Mouse (Mus musculus): Measurements from ENCODE around the gene Epha1. TPM values are rescaled to one million over a fixed set of nuclear protein-coding genes. Genes with fewer than 3 reads are reported as not detected.

The Epha1 gene
- 27.6 and 33.6 TPM in 2 replicates for polyA plus RNA-seq (2012; rRNA removed)

DNA sequence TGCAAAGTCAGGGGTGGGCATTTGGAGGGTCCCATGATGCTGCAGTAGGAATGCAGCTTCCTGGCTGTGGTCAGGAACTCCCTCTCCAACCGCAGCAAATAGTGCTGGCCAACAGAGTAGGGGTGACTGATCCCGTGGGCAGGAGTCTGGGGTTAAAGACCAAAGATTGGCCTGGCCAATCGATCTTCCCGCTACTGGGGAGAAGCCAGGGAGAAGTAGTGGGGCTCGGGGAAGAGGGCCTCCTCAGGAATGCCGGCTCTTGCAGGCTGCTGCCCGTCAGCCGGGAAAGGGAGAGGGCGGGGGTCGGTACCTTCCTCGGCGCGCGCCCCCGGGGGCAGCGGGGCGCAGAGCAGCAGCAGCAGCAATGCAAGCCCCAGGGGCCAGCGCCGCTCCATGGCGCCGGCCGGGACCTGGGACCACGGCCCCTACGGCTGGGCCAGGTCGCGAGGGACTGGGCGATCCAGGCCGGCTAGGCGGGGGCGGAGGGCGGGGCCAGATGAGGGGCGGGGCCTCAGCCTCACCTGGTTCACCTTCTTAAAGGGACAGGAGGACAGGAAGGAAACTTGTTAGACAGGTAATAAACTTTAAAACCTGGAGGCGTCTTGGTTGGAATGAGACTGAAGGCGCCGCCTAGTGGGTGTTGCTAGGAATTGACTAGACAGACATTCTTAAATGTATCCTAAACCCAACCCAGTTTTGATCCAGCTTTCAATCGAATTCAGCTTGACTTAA lies at the start of gene Epha1:
Gene Epha1, minus strand, starts transcription at position 453 of the 732 bp plus-strand sequence.
- no peak for DNase-seq (ENCODE audit: low spot score)

DNA sequence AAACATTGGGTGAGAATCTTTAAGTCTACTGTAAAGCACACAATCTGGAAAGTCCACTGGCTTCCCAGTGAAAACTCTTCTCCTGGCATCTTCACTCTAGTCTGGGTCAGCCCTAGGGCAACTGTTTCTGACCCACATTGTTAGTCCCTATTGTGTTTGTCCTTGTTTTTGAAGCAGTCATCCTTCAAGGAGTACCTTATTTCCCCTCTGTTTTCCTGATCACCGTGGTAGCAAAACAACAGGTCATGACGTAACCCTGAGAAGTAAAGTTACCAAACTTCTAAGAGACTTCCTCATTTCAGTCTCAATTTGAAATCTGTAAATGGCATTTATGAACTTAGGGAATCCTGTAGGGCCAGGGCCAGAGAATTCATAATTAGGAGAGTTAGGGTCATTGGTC lies 48.4 kb upstream of the Epha1 start:
- no peak for DNase-seq (ENCODE audit: low spot score)

DNA sequence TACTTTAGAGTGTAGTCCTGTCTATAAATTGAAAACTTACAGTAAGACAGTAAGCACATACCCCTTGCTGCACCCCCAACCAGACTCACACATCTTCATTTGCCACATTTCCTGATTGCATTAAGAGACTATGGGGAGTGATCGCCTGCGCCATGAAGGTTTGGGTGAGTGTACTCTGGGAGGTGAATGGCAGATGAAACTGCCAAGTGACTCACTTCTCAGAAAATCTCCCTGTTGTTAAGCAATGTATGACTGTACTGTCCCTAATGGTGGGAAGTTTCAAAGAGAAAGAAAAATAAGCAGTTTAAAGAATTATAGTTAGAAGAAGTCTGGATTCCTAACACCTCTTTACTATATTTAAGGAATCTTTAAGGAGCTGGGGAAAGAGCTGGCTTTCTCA lies 46.4 kb upstream of the Epha1 start:
- DNase-seq (ENCODE audit: low spot score), result no peak

DNA sequence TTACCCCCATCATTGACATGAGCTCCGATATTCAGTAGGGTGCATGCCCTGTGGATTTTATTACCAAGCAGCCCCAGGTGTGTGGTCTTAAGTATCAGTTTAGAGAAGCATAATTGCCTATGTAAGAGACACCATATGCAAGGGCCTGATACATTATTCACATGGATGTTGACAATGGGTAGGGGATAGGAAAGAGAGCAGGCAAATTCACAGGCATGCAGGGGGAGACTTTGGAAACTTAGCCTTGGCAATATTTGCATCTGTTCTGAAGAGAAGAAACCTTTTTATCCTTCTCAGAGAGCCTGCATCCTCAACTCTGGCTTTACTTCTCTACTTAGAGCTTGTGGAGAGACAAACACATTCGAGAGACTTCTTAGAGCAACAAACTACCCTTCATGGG lies 32.1 kb upstream of the Epha1 start, which contains the start of gene Tas2r135:
Gene Tas2r135, plus strand, starts transcription at position 301 of the 400 bp plus-strand sequence.
- no peak for DNase-seq (ENCODE audit: low spot score)

DNA sequence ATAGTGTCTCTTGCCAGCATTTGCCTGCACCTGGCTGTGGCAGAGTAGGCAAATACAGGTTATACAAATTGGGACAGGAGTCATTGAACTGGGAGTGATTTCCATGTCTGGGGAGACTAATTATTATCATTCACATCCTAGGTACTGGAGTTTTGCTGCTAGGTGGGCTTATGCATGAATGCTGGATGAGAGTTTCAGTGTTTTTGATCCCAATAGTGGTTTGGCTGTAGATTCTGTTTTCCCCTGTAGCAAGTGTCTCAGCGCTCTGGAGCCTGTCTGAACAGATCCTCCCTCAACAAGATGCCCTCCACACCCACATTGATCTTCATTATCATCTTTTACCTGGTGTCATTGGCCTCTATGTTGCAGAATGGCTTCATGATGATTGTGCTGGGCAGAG lies 26.9 kb upstream of the Epha1 start, which contains the start of gene Tas2r143:
Gene Tas2r143, plus strand, starts transcription at position 301 of the 400 bp plus-strand sequence.
- DNase-seq (ENCODE audit: low spot score), result no peak

DNA sequence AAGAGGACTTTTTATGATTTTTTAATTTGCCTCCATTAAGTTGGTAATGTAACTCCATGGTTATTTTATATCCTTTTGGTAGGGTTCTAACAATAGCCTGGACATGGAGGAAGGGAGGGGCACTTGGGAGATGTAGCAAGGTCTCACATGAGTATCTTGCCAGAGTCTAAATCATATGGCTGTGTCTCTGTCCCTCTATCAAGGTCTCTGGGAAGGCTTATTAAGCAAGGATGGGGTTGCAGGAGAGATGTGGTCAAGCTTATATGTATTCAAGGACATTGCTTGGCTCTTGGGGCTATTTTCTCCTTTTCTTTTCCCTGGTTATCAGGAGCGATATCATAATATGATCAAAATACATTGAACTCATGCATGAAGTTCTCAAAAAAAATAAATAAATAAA lies 25.9 kb upstream of the Epha1 start:
- DNase-seq (ENCODE audit: low spot score), result no peak

DNA sequence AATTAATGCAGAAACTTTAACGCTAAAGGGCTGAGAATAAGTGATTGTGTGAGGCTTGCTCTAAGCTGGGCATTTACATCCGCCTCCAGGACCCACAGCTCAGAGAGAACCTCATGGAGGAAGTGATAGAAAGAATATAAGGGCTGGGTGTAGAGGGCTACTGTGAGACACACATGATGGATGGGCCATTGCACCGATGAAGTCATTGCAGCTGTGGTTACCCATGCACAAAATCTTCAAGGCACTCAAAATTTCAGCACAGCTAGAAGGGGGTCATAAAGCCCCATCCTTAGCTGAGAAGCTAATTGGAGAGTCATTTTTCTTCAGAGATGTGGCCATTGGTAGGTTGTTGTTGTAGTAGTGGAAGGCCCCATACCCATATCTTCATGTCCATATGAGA lies 25.2 kb upstream of the Epha1 start:
- no peak for DNase-seq (ENCODE audit: low spot score)

DNA sequence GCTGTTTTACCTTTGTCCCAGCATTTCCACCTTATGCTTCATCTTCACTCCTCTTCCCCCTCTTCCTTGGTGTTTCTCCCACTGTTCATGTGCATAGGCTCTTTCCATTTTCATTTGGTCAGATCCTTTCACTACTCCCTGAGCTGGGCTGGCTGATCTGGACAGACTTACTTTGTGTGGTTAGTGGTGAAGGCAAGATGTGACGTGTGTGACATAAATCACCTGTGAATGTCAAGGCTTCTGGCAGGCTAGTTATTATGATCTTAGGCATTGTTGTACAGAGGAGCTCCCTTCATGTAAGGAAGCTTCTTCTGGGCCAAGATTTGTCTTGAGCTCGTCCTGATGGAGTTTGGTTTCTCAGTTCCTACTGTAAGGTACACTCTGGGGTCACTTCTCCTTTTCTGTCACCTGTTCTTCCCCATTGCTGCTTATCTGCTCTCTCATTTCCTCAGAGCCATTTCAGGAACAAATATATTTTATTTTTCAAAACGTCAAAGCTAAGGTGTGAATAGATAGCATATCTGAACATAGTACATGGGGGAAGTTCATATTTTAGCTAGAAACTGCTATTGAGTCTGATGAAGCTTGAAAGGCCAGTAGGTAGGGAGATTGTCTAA lies 24.1 kb upstream of the Epha1 start:
- no peak for DNase-seq (ENCODE audit: low spot score)

DNA sequence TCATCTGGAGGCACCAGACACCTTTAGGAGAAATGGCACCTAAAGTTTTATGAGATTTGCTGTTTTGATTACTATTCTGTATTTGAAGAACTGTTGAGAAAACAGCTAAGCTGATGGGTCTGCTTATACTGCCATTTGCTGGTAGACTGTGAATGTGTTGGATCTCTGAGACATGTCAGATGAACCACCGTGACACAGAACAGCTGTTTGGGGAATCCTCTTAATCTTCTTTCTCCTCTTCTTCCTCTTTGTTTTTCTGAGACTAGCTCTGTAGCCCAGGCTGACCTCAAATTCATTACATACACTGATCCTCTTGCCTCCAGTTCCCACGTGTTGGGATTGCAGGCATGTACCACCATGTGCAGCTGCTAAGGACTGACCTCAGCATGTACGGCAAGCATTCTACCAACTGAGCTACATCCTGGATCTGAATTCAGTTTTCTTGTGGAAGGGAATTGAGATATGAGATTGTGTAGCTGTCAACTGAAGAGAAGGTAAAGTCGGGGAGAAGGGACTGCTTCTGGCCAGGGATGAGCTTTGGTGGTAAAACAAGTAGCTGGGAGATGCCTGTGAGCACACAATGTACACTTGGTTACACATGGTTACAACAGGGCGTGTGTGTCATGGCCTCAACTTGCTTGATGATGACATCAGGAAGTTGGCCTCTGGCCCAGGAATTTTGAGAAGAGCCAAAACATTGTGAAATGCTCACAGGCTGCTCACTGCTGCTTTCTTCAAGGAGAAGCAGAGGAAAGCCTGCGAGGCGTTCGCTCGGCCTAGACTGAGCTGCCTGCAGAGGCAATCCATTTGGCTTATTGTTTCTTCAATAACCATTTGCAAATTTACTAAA lies 23.1 kb upstream of the Epha1 start:
- DNase-seq (ENCODE audit: low spot score), result peak; percentile 56

DNA sequence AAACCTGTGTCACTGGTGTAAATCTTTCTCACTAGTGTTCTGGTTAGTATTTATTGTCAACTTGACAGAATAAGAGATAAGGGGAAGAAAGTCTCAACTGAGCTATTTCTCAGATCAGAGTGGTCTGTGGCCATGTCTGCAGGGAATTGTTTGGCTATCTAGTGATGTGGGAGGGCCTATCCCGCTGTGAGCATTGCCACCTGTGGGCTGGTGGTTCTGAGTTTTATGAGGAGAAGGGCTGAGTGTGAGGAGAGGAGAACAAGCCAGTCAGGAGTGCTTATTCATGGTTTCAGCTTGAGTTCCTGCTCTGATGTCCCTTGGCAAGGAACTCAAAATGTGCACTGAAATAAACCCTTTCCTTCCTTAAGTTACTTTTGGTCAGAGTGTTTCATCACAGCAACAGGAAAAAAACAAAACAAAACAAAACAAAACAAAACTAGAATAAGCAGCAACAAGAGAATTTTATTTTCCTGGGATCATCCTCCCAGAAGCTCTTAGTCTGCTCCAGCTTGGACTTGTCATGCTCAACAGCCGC lies 18.8 kb upstream of the Epha1 start:
- DNase-seq (ENCODE audit: low spot score), result no peak

DNA sequence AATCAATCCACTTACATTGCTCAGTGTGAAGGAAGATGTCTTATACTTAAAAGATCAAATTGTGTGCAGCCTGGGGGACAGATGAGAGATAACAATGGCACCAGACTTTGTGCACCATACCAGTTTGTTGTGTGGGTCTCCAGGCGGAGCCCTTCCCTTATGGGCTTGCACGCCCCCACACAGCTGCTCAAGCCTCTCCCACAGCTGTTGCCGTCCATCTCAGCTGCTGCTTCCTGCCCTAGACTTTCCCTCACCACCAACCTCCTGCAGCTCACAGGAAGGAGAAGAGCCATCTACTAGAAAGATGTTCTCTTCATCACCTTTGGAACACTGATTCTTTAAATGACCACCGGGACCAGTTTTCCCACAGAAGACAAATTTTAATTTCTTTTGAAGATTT lies 12.6 kb upstream of the Epha1 start:
- DNase-seq (ENCODE audit: low spot score), result no peak

DNA sequence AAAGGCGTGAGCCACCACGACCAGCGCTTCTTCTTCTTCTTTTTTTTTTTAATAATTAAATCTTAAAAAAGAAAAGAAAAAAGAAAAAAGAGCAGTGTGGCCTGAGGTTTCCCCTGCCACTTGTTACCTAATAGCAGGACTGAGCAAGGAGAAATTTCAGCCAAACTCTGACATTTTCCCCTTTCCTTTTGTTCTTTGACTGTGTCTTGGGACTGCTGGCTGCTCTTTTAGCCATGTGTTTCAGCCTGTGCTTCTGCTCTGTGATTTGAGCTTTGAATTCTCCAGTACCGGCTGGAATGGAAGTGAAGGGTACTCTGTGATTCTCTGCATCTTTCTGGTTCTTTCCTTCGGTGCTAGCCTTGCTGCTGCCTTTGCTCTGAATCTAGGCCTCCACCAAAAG lies 10.3 kb upstream of the Epha1 start:
- DNase-seq (ENCODE audit: low spot score), result no peak

DNA sequence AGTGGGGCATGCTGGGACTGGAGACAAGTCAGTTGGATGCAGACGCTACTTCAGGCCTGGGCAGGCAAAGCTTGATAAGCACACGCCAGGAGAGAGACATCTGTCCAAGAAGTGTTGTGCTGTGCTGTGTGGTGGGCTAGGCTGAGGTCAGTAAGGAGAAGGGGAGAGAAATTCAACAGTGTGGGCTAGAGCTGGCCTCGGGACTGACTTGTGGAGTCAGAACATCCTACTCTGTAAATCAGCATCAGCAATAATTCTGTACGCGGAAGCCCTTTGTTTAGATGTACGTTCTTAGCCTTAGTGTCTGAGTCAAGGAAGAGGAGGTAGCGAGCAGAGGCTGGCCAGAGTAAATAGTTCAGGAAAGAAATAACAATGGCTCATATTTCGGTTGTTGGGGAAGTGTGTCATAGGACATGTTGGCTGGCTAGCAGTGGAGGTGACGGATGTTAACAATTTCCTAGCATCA lies 8.9 kb upstream of the Epha1 start:
- DNase-seq (ENCODE audit: low spot score), result no peak

DNA sequence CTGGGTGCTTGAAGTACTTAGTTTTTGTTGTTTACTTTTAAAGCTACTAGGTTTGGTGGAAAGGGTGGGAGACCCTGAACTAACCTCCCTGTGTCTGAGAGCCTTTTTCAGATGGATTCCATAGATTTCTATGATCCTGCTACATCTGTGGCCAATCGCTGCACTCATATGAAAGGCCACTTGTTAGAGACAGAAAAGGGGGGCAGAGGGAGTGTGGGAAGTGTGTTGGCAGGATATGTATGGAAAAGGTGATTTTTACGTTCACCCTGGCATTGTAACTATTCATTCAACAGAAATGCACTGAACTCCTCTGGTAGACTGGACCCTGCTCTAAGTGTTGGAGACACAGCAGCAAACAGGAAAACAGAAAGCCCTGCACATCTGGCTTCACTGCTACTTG lies 8.2 kb upstream of the Epha1 start:
- no peak for DNase-seq (ENCODE audit: low spot score)

DNA sequence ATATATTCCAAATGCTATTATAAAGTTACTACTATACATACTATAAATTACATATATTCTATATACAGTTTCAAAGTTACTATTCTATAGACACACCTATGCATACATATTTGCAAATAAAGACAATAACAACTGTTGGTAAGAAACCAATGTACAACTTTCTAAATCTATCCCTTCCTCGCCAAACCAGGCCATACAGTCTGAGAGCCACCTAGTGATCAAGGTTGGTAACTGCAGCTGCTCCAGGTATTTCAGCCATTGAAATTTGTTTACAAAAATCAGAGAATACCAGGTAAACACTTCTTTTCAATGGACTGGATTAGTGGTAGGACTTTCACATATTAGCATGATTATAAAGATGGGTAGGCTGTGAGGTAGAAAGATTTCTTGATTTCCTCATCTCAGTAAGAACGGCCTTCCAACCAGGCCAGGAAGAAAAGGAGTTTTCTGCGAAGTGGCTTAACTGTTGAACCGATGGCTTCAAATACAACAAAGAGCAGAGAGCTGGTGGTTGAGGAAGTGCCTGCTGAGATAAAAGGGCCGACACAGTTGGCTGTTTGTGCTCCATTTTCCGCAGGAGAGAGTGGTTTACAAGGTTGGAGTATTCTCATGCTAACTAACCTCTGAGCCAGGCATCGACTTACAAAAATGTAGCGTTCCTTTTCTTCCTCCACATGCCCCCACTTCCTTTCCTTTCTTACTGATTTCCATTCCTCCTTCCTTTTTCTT lies 7.5 kb upstream of the Epha1 start:
- DNase-seq (ENCODE audit: low spot score), result no peak

DNA sequence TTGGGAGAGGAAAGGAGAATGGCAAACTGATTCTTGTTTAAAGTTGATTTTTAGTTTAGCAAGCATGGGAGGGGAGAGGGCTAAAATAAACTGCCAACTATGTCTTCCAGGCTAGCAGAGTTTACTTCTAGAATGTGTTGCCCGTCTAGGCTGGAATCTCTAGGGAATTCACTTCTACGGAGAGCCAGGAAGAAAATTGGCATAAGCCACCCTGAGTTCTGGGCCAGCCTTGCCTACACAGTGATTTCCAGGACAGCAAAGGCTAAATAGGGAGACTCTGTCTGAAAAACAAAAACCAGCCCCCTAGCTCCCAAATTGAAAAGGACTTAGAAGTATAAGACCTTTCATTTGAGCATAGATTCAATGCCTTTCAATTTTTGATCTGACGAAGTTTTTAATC lies 6.5 kb upstream of the Epha1 start:
- DNase-seq (ENCODE audit: low spot score), result no peak

DNA sequence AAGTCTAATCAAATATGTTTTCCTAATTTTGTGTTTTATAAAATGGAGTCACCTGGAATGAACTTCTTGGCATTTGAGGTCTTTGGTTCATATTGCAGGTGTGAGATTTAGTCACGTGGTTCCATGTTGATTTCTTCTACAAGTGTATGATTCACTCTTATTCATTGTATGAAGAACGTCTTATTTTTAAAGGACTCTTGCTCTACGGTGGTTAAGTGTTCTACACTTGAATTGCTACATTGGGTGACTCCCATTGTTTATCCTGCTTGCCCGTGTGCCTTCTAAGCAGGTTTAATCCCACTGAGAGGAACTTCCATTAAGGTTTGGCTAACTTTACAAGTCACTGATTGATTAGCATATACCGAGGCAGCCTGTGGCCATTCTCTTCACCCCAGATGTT lies 4.2 kb upstream of the Epha1 start:
- no peak for DNase-seq (ENCODE audit: low spot score)

DNA sequence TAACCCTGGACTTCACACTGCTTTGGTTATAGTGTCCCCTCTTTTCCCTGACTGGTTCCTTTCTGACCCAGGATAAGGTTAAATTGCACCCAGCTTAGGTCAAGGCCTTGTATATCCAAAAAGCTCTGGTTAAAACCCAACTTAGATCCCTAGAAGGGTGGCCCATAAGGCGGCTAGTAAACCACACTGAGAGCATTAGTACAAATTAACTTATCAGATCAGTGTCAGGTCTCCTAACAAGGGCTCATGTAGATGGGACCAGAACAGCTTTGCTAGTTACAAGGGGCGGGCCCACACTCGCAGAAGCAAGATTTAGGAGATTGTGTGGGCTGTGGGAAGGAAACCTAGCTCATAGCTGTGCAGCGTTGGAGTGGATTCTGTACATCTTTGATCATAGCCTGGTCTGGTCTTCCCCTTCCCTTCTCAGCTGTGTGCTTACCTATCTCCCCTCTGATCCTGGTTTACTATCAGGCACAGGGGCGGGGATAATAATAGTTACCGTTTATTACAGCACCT lies 3.5 kb upstream of the Epha1 start:
- no peak for DNase-seq (ENCODE audit: low spot score)

DNA sequence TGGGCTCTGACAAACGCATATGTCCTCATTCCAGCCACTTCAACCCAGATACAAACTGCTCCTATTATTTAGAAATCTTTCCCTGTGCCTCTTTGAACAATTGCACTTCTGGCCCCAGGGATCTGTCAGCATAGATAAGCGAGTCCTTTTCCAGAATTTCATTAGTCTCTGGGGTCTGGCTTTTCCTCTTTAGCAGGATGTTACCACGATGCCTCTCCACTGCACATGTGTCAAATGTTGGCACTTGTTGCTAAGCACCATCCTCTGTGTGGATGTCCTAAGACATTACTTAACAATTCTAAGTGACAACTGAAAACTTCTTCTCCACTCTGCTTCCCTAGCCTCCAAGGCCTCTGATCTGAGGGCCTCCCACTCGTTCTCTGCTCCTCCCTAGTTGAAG lies 2.9 kb upstream of the Epha1 start:
- DNase-seq (ENCODE audit: low spot score), result no peak

DNA sequence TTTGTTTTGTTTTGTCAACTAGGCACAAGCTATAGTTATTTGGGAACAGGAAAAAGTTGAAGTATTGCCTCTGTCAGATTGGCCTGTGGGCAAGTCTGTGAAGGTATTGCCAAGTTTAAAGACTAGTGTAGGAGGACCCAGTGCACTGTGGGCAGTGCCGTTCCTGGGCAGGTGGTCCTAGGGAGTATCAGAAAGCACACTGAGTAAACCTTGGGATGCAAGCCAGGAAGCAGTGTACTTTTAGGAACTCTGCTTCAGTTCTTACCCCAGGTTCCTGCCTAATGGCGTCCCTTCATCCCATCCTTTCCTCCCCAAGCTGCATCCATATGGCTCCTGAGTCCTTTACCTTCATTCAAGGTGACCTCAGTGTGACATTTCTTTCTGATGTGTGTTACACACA lies 2.1 kb upstream of the Epha1 start:
- no peak for DNase-seq (ENCODE audit: low spot score)

DNA sequence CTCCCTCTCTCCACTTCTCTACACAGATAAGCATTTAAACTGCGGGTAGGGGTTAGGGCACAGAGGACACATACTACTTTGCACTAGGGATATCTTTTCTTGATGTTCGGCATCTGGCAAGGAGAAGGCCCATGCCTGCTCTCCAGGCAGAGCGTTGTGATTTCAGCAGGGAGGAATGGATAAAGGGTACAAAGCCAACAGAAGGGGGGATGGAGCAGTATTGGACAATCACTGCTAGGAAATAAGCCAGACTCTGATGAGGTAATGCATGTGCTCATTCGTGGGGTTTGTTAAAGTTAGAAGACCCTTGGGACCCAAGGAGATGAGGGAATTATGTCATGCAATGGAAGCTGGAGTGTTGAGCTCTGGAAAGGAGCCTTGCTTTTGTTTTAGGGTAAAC lies 1.6 kb upstream of the Epha1 start:
- DNase-seq (ENCODE audit: low spot score), result no peak

Data from urinary bladder, adult 2 months (tissue).